8 mouse cellular contexts compared by ENCODE assay signal in genomic region chr9:21936692-21937570, GRCm38 (mm10). TPM values are rescaled to one million over a fixed set of nuclear protein-coding genes. Genes with fewer than 3 reads are reported as not detected.
DNase-seq lines count a peak whose midpoint lies in the region; ATAC-seq and TF ChIP-seq lines count a peak whose summit lies in the region.

Plppr2 (plus strand) TSS chr9:21937033.

- no peak for TF ChIP-seq CTCF in spleen, adult 2 months (IDR thresholded peaks at IDR 0.05; ENCODE audit: extremely low read depth, insufficient read depth, insufficient read length, insufficient replicate concordance)

- TF ChIP-seq POLR2A in limb, embryonic 14.5 days (IDR thresholded peaks at IDR 0.05; ENCODE audit: borderline replicate concordance, extremely low read depth, insufficient read depth, insufficient read length) = 0 out of 2 replicates have a peak, but pooled peaks have one; percentile 39
- TF ChIP-seq POLR2A in spleen, adult 2 months (IDR thresholded peaks at IDR 0.05; ENCODE audit: low read depth, low read length) = no peak

- H3K36me3 ChIP-seq in heart, embryonic 10.5 days = no peaks in the 10 kb centered on the region
- no peaks in the 10 kb centered on the region for H3K36me3 ChIP-seq in kidney, embryonic 14.5 days (ENCODE audit: control insufficient read depth, insufficient read depth, low read length)
- H3K36me3 ChIP-seq in limb, embryonic 14.5 days (ENCODE audit: control insufficient read depth, insufficient read depth, low read length) = peaks cover 8% of the 10 kb centered on the region; the same call in 1 of the 2 replicates
- H3K36me3 ChIP-seq in midbrain, embryonic 16.5 days (ENCODE audit: control insufficient read depth, insufficient read depth, low read length) = peaks cover 5% of the 10 kb centered on the region
- no peaks in the 10 kb centered on the region for H3K36me3 ChIP-seq in spleen, adult 2 months (ENCODE audit: control insufficient read depth, insufficient read depth, low read length)

- H3K27ac ChIP-seq in heart, embryonic 10.5 days = peak within 1 kb of the TSS; percentile 79
- H3K27ac ChIP-seq in kidney, embryonic 14.5 days (ENCODE audit: low read depth, low read length) = no peak within 1 kb of the TSS
- H3K27ac ChIP-seq in limb, embryonic 14.5 days (replicated peaks; ENCODE audit: low read depth, low read length) = peak within 1 kb of the TSS; percentile 19; the same call in 1 of the 2 replicates
- peak within 1 kb of the TSS; percentile 86 for H3K27ac ChIP-seq in midbrain, embryonic 16.5 days (ENCODE audit: low read length)
- H3K27ac ChIP-seq in spleen, adult 2 months (ENCODE audit: insufficient read depth, low read length) = no peak within 1 kb of the TSS

- peak within 1 kb of the TSS; percentile 71 for H3K4me3 ChIP-seq in heart, embryonic 10.5 days
- peak within 1 kb of the TSS; percentile 57 for H3K4me3 ChIP-seq in kidney, embryonic 14.5 days (ENCODE audit: low read length)
- peak within 1 kb of the TSS; percentile 58 for H3K4me3 ChIP-seq in limb, embryonic 14.5 days (replicated peaks; ENCODE audit: low read length)
- H3K4me3 ChIP-seq in midbrain, embryonic 16.5 days (ENCODE audit: low read depth, low read length) = peak within 1 kb of the TSS; percentile 58
- H3K4me3 ChIP-seq in spleen, adult 2 months (ENCODE audit: extremely low read depth, insufficient read depth, insufficient read length) = peak within 1 kb of the TSS; percentile 41; the same call in 1 of the 2 replicates

- WGBS in heart, embryonic 10.5 days = 2% methylated on average over 42 of the region's 43 CpGs
- WGBS in kidney, embryonic 14.5 days = 2% methylated on average over 41 of the region's 43 CpGs
- 3% methylated on average over 43 of the region's 43 CpGs for WGBS in limb, embryonic 14.5 days
- WGBS in midbrain, embryonic 16.5 days = under 1% methylated on average over 40 of the region's 43 CpGs
- 6% methylated on average over 43 of the region's 43 CpGs for WGBS in spleen, adult 2 months

- H3K4me2 ChIP-seq in kidney, embryonic 14.5 days (replicated peaks; ENCODE audit: low read depth, low read length) = peak within 1 kb of the TSS; percentile 82
- peak within 1 kb of the TSS; percentile 72 for H3K4me2 ChIP-seq in limb, embryonic 14.5 days (replicated peaks; ENCODE audit: low read depth, low read length, severe bottlenecking)
- H3K4me2 ChIP-seq in midbrain, embryonic 16.5 days (ENCODE audit: low read length) = peak within 1 kb of the TSS; percentile 62

- peaks cover 23% of the 10 kb centered on the region; the same call in 1 of the 2 replicates for H3K27me3 ChIP-seq in heart, embryonic 10.5 days (ENCODE audit: insufficient read depth, poor library complexity, severe bottlenecking)
- H3K27me3 ChIP-seq in kidney, embryonic 14.5 days (ENCODE audit: control insufficient read depth, insufficient read depth, low read length) = no peaks in the 10 kb centered on the region
- H3K27me3 ChIP-seq in limb, embryonic 14.5 days (ENCODE audit: control insufficient read depth, insufficient read depth, low read length) = no peaks in the 10 kb centered on the region
- H3K27me3 ChIP-seq in midbrain, embryonic 16.5 days (ENCODE audit: control insufficient read depth, insufficient read depth, low read depth, low read length) = no peaks in the 10 kb centered on the region
- H3K27me3 ChIP-seq in spleen, adult 2 months (ENCODE audit: control insufficient read depth, insufficient read depth, low read length) = no peaks in the 10 kb centered on the region

- H3K9me3 ChIP-seq in heart, embryonic 10.5 days = no peaks in the 10 kb centered on the region
- no peaks in the 10 kb centered on the region for H3K9me3 ChIP-seq in kidney, embryonic 14.5 days (ENCODE audit: control insufficient read depth, low read length)
- H3K9me3 ChIP-seq in limb, embryonic 14.5 days (ENCODE audit: control insufficient read depth, low read length) = no peaks in the 10 kb centered on the region
- H3K9me3 ChIP-seq in midbrain, embryonic 16.5 days (replicated peaks; ENCODE audit: control insufficient read depth, low read length, poor library complexity, severe bottlenecking) = no peaks in the 10 kb centered on the region

- peak within 1 kb of the TSS; percentile 63 for H3K9ac ChIP-seq in kidney, embryonic 14.5 days (ENCODE audit: low read depth, low read length)
- peak within 1 kb of the TSS; percentile 59 for H3K9ac ChIP-seq in limb, embryonic 14.5 days (ENCODE audit: low read depth, low read length, severe bottlenecking)
- H3K9ac ChIP-seq in midbrain, embryonic 16.5 days (ENCODE audit: low read depth, low read length) = peak within 1 kb of the TSS; percentile 80

- peak; percentile 59 for ATAC-seq in erythroblast, adult 5-6 weeks (replicated peaks; ENCODE audit: low FRiP score, poor library complexity, severe bottlenecking)
- peak; percentile 97 for ATAC-seq in kidney, embryonic 14.5 days (ENCODE audit: low FRiP score, low TSS enrichment)
- peak; percentile 97 for ATAC-seq in limb, embryonic 14.5 days (ENCODE audit: low FRiP score, low read depth)
- peak; percentile 90 for ATAC-seq in midbrain, embryonic 16.5 days

- H3K4me1 ChIP-seq in heart, embryonic 10.5 days = peaks cover 23% of the 10 kb centered on the region
- no peaks in the 10 kb centered on the region for H3K4me1 ChIP-seq in kidney, embryonic 14.5 days (ENCODE audit: control insufficient read depth, insufficient read depth, low read length)
- peaks cover 3% of the 10 kb centered on the region; the same call in 1 of the 2 replicates for H3K4me1 ChIP-seq in limb, embryonic 14.5 days (ENCODE audit: control insufficient read depth, insufficient read depth, low read length)
- H3K4me1 ChIP-seq in midbrain, embryonic 16.5 days (ENCODE audit: control insufficient read depth, insufficient read depth, low read length) = peaks cover 23% of the 10 kb centered on the region
- H3K4me1 ChIP-seq in spleen, adult 2 months (ENCODE audit: control insufficient read depth, insufficient read depth, insufficient read length) = peaks cover 4% of the 10 kb centered on the region; the same call in 1 of the 2 replicates

- peak; percentile 95 to 97 for DNase-seq in B cell, adult 2 months
- peak; percentile 99 for DNase-seq in brain, adult 2 months (ENCODE audit: low read depth, low spot score)
- peak; percentile 99 for DNase-seq in heart, embryonic 10.5 days (ENCODE audit: low spot score)
- peak; percentile 95 for DNase-seq in limb, embryonic 14.5 days (ENCODE audit: low spot score)
- DNase-seq in spleen, adult 2 months (ENCODE audit: low read depth in 1 of 2, low spot score in 2 of 2) = peak; percentile 64 to 75

RNA-seq across cellular contexts. Expression of gene Plppr2, which starts in this region (rescaled TPM):
- 0.42 TPM in 1 of 2 replicates, not detected in the other for total RNA-seq in erythroblast, adult 5-6 weeks (2015; ENCODE audit: low replicate concordance)
- not detected in 2 replicates for total RNA-seq in erythroblast, adult 5-6 weeks (2017; ENCODE audit: low replicate concordance)
- polyA plus RNA-seq in heart, embryonic 10.5 days (2016; fragmentation: Nextera tagmentation; extraction: Ambion mirVana) = 6.5 and 7.0 TPM in 2 replicates
- 7.0 and 9.2 TPM in 2 replicates for polyA plus RNA-seq in kidney, embryonic 14.5 days (2014; fragmentation: Nextera tagmentation; extraction: Ambion mirVana)
- polyA plus RNA-seq in limb, embryonic 14.5 days (2012; rRNA removed) = 31.7 and 44.2 TPM in 2 replicates
- 8.7 and 11.2 TPM in 2 replicates for polyA plus RNA-seq in limb, embryonic 14.5 days (2014; fragmentation: Nextera tagmentation; extraction: Ambion mirVana)
- polyA plus RNA-seq in midbrain, embryonic 16.5 days (2015; fragmentation: Nextera tagmentation; extraction: Ambion mirVana) = 112 and 115 TPM in 2 replicates
- 2.6 and 3.9 TPM in 2 replicates for polyA plus RNA-seq in spleen, adult 2 months (2012; rRNA removed)

Comparison
In these comparisons a context has a peak if more than half of its experiments do, and no peak if none do; other contexts are left out.
1. Peak in ATAC-seq in erythroblast, adult 5-6 weeks; RNA of the gene not detected or under 1 TPM.
2. H3K27ac ChIP-seq: peak in heart, embryonic 10.5 days (single experiment), limb, embryonic 14.5 days (single experiment) and midbrain, embryonic 16.5 days (single experiment); none in kidney, embryonic 14.5 days (single experiment) and spleen, adult 2 months (single experiment).
3. Peak in every context shown above with its lines, with median percentiles within 50 percentile points of each other: DNase-seq, ATAC-seq, H3K4me3 ChIP-seq, H3K4me2 ChIP-seq and H3K9ac ChIP-seq.